Mouse (Mus musculus) bone marrow, adult 2 months (tissue): ENCODE data around the gene Krt83.

Experiments
- CTCF ChIP-seq: fragments of 200-500 bp; IDR thresholded peaks from 2 replicates; pipeline ENCODE4 v1.5.1; 2011; ENCODE audit warnings: low read length, control low read depth; ENCODE audit not compliant: control insufficient read depth, insufficient read depth
- POLR2A ChIP-seq: fragments of 200-500 bp; IDR thresholded peaks from 2 replicates; pipeline ENCODE4 v1.6.1; 2011; ENCODE audit warnings: low read depth, mild to moderate bottlenecking, control low read depth, low read length, borderline replicate concordance; ENCODE audit not compliant: control insufficient read depth

DNA sequence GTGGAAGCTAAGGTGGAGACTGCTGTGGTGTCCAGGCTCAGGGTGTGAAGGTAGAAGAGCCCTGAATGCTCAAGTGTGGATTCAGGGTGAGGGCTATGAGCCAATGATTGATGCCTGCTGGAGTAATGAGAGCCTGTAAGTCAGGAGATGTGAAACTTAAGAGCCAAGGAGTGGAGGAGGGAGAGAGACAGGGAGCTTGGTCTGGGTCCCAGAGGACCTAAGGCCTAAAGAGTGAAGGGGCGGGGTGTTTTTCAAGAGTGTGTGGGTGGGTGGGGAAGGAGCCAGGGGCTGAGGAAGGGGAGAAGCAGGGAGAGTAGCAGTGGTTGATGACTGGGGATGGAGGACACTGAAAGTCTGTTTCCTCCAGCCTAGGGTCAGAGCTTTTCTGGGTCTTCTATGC is 7.7 kb downstream of the Krt83 start:
- TF ChIP-seq CTCF (no peak), POLR2A (no peak)
